Mouse (Mus musculus): Measurements from ENCODE around the gene Rhox3h.
"Not testable (repeated sequence)": the region's sequence is repeated elsewhere in the genome, so short reads cannot be mapped to it uniquely, and the experiment has no call there.

Rhox3h gene

GRCm38 (mm10) chrX:37668664-37669063, at the start of gene Rhox3h:
Gene Rhox3h (minus strand): TSS chrX:37668764.
- not testable (repeated sequence) for DNase-seq (ENCODE audit: low read depth, low spot score)

GRCm38 (mm10) chrX:37701821-37702387, 33.3 kb upstream of the Rhox3h start:
- DNase-seq (ENCODE audit: low read depth, low spot score), result no peak

GRCm38 (mm10) chrX:37692261-37692660, 23.7 kb upstream of the Rhox3h start:
- no peak for DNase-seq (ENCODE audit: low read depth, low spot score)

- DNase-seq (ENCODE audit: low read depth, low spot score), result no peak
These were observed 14.6 kb upstream of the Rhox3h start for GRCm38 (mm10) chrX:37683031-37683715.

GRCm38 (mm10) chrX:37673177-37673576, 4.6 kb upstream of the Rhox3h start, which contains the start of gene Rhox2h:
Gene Rhox2h (minus strand): TSS chrX:37673277.
- DNase-seq (ENCODE audit: low read depth, low spot score), result not testable (repeated sequence)

- not testable (repeated sequence) for DNase-seq (ENCODE audit: low read depth, low spot score)
These were observed 17.3 kb downstream of the Rhox3h start, which contains the start of gene Rhox4g for GRCm38 (mm10) chrX:37651227-37651626. Gene Rhox4g (minus strand): TSS chrX:37651327.

- DNase-seq (ENCODE audit: low read depth, low spot score), result not testable (repeated sequence)
These were observed 25.2 kb downstream of the Rhox3h start, which contains the start of gene Rhox2g for GRCm38 (mm10) chrX:37643370-37643769. Gene Rhox2g (minus strand): TSS chrX:37643470.

- not testable (repeated sequence) for DNase-seq (ENCODE audit: low read depth, low spot score)
These were observed 40.1 kb downstream of the Rhox3h start, which contains the start of gene Rhox3g for GRCm38 (mm10) chrX:37628512-37628911. Gene Rhox3g (minus strand): TSS chrX:37628612.

Data from retina, adult 2 months (tissue).